Mouse (Mus musculus): Measurements from ENCODE around the gene Ndufs2.

DNA sequence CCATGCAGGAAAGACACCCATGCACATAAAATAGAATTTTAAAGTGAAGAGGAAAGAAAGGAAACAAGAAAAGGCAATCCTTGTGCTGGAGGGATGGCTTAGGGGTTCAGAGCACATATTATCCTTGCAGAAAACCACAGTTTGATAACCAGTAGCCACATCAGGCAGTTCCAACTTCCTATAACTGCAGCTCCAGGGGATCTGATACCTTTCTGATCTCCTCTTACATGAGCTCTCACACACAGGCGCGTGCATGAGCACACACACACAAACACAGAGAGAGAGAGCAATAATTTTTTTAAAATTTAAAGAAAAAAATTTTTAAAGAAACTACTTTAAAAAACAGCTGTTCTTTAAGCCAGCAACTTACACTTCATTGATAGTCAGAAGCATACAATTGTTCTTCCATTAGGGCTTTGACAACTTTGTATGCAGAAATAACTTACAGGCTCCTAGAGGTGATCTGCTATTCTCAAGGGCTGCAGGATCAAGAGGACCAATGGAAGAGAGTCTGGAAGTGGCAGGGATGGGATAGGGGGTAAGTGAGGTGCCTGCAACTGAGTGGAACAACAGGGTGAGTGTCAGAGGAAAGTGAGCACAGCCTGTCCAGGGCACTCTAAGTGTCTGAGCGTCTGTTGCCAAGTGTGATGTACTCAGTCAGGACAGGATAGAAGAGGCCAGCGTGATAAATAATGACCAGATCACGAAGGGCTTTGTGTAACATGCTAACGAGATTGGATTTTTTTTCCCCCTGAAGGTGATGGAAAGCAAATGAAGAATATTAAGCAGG is 45.3 kb downstream of the Ndufs2 start:
- no peak for TF ChIP-seq CTCF (IDR thresholded peaks at IDR 0.05; ENCODE audit: control insufficient read depth, insufficient read depth, insufficient read length)
- TF ChIP-seq MAX (IDR thresholded peaks at IDR 0.05) = no peak
- TF ChIP-seq MYOD1 (IDR thresholded peaks at IDR 0.05; ENCODE audit: control insufficient read depth, insufficient read length, low read depth) = no peak
- TF ChIP-seq USF1 (IDR thresholded peaks at IDR 0.05; ENCODE audit: low read depth) = no peak
- TF ChIP-seq MYOG (IDR thresholded peaks at IDR 0.05; ENCODE audit: control insufficient read depth, extremely low read depth, insufficient read length) = no peak
- no peak for TF ChIP-seq CEBPB (IDR thresholded peaks at IDR 0.05; ENCODE audit: low read depth)
- no peak for TF ChIP-seq FOSL1 (IDR thresholded peaks at IDR 0.05; ENCODE audit: insufficient read depth, low read length, poor library complexity, severe bottlenecking)

All from C2C12 (cell line).